Mouse (Mus musculus): ENCODE results near the gene Zfp746.
"Not testable (repeated sequence)": the region's sequence is repeated elsewhere in the genome, so short reads cannot be mapped to it uniquely, and the experiment has no call there.

Zfp746 gene

GRCm38 (mm10) chr6:48086471-48086878, at the start of gene Zfp746:
Gene Zfp746 (minus strand): TSS chr6:48086593.
- DNase-seq = peak; percentile 95

- DNase-seq = not testable (repeated sequence)
Observed at GRCm38 (mm10) chr6:48121092-48121491, 34.7 kb upstream of the Zfp746 start.

GRCm38 (mm10) chr6:48116036-48116435, 29.6 kb upstream of the Zfp746 start:
- no peak for DNase-seq

GRCm38 (mm10) chr6:48086957-48087715, 743 bp upstream of the Zfp746 start:
- DNase-seq = no peak

- peak; percentile 71 for DNase-seq
Observed at GRCm38 (mm10) chr6:48085521-48086404, 630 bp downstream of the Zfp746 start.

GRCm38 (mm10) chr6:48083733-48084191, 2.6 kb downstream of the Zfp746 start:
- DNase-seq = no peak

GRCm38 (mm10) chr6:48081952-48082351, 4.4 kb downstream of the Zfp746 start:
- no peak for DNase-seq

- no peak for DNase-seq
Observed at GRCm38 (mm10) chr6:48081021-48081420, 5.4 kb downstream of the Zfp746 start.

- no peak for DNase-seq
Observed at GRCm38 (mm10) chr6:48073316-48073715, 13.1 kb downstream of the Zfp746 start.

GRCm38 (mm10) chr6:48067492-48067891, 18.9 kb downstream of the Zfp746 start:
- DNase-seq = no peak

- no peak for DNase-seq
Observed at GRCm38 (mm10) chr6:48065587-48066075, 20.8 kb downstream of the Zfp746 start.

GRCm38 (mm10) chr6:48064451-48064850, 21.9 kb downstream of the Zfp746 start:
- no peak for DNase-seq

GRCm38 (mm10) chr6:48063940-48064339, 22.5 kb downstream of the Zfp746 start:
- no peak for DNase-seq

- DNase-seq = no peak
Observed at GRCm38 (mm10) chr6:48060895-48061294, 25.5 kb downstream of the Zfp746 start.

- DNase-seq = no peak
Observed at GRCm38 (mm10) chr6:48060421-48060820, 26.0 kb downstream of the Zfp746 start.

- no peak for DNase-seq
Observed at GRCm38 (mm10) chr6:48052136-48052535, 34.3 kb downstream of the Zfp746 start.

GRCm38 (mm10) chr6:48051666-48052065, 34.7 kb downstream of the Zfp746 start:
- DNase-seq = no peak

- no peak for DNase-seq
Observed at GRCm38 (mm10) chr6:48049273-48050065, 36.9 kb downstream of the Zfp746 start.

- DNase-seq = peak; percentile 86
Observed at GRCm38 (mm10) chr6:48048426-48049272, 37.7 kb downstream of the Zfp746 start, which contains the start of gene Zfp777. Gene Zfp777 (minus strand): TSS chr6:48048911.

GRCm38 (mm10) chr6:48047450-48048351, 38.7 kb downstream of the Zfp746 start:
- peak; percentile 20 for DNase-seq

- no peak for DNase-seq
Observed at GRCm38 (mm10) chr6:48047114-48047449, 39.3 kb downstream of the Zfp746 start.
